Mouse (Mus musculus): ENCODE measurements around the gene Gm3952. TPM values are rescaled to one million over a fixed set of nuclear protein-coding genes. Genes with fewer than 3 reads are reported as not detected.

Gm3952 gene
- polyA plus RNA-seq (2012; fragmentation: generic; extraction: Trizol): not detected

DNA sequence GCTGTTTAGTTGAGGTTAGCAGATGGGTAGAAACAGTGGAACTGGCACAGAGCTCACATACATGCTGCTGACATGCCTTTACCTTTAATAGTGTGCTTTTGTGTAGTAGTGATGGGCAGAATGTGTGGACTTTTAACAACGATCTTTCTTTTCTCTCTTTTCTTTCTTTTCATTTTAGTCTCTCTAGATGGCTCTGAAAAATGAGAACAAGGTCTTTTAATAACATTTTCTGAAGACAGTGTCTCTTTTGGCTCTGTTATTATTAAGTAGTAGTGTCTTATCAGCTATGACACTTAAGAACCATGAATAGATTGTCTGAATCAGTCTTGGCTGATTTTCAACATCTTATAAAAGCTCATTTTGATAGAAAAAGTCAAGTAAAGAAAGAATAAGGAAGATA, at the start of gene Gm3952:
Gene Gm3952, minus strand, starts transcription at position 101 of the 400 bp plus-strand sequence.

Other genes starting within 250 kb of the Gm3952 start
- gene Itgb1, start 113.0 kb downstream of the Gm3952 start, polyA plus RNA-seq (2012; fragmentation: generic; extraction: Trizol): 100 to 1,000 TPM in 1 of 2 experiments, 1 to 10 TPM in 1; 7.7 to 113 TPM